ENCODE assay signal across 8 mouse cellular contexts in genomic region chr13:46043016-46043415, GRCm38 (mm10).
DNase-seq lines count a peak whose midpoint lies in the region; TF ChIP-seq lines count a peak whose summit lies in the region.

No protein-coding gene starts in this region.

- H3K4me3 ChIP-seq in gastrocnemius, adult 2 months, result peak overlapping the region; percentile 16; the same call in 1 of the 2 replicates

- TF ChIP-seq CTCF in gastrocnemius, adult 2 months (IDR thresholded peaks at IDR 0.05), result no peak

- DNase-seq in gastrocnemius, adult 2 months, result no peak
- no peak for DNase-seq in gastrocnemius, postnatal 25 days
- peak; percentile 18 for DNase-seq in thymus, postnatal 25 days
- DNase-seq in thymus, postnatal 14 days, result no peak
- peak; percentile 23 for DNase-seq in kidney, postnatal 14 days
- DNase-seq in retina, embryonic 14.5 days (ENCODE audit: low spot score), result peak; percentile 46
- DNase-seq in gastrocnemius, postnatal 10 days, result no peak
- DNase-seq in cerebellum, adult 11 months, result no peak

- no peak overlapping the region for H3K27ac ChIP-seq in gastrocnemius, adult 2 months

- intact Hi-C loops in gastrocnemius, adult 2 months (cut with DNase I), result no loop called here

Comparison
In these comparisons a context has a peak if more than half of its experiments do, and no peak if none do; other contexts are left out.
1. DNase-seq: peak in thymus, postnatal 25 days (single experiment), kidney, postnatal 14 days (single experiment) and retina, embryonic 14.5 days (single experiment); none in gastrocnemius, adult 2 months (single experiment), gastrocnemius, postnatal 25 days (single experiment), thymus, postnatal 14 days (single experiment), gastrocnemius, postnatal 10 days (single experiment) and cerebellum, adult 11 months (single experiment).